Mouse (Mus musculus) spleen, postnatal 10 days (tissue): ENCODE measurements around the gene Hmx3.
A peak's percentile ranks its signal among the peaks of the same experiment; 100 is the strongest.

Experiments
- DNase-seq, 2 experiments: peaks; one replicate each; pipeline ENCODE4 v3.0.0; 2021 to 2022; ENCODE audit warnings: low spot score in 2 of 2

Gene Hmx3

DNA sequence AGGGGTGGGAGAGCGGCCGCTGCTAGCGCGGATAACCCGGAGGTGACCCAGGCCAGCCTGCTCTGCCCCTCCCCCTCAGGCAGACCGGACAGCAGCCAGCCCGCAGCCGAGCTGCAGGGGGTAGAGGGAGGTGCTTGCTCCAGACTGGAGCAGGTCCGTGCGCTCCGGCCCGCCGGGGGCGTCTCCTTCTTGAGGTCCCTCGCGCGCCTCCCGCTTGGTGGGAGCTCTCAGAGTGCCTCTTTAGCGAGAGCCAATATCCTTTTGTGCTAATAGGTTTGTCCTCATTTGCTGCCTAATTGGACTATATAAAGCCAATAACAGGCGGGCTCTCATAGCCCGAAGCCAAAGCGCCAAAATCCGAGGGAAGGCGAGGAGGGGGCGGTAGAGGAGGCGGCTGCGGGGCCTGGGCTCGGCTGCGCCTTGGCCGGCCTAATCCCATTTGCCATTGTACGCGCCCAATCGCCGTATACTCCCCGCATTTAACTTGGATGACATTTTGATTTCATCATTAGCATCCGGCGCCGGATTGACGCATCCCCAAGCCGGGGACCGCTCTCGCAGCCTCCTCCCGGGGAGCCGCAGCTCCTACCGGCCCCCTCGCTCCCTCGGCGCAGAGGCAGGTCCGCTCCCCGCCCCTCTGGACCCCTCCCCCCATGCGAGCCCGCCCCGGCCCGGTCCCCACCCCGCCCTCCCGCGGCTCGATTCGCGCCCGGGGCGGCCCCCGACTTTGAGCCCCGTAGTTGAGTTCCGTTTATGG is at the start of gene Hmx3:
Gene Hmx3, plus strand, starts transcription at position 753 of the 757 bp plus-strand sequence.
- peak in 1 of 2 experiments; percentile 24 for DNase-seq

DNA sequence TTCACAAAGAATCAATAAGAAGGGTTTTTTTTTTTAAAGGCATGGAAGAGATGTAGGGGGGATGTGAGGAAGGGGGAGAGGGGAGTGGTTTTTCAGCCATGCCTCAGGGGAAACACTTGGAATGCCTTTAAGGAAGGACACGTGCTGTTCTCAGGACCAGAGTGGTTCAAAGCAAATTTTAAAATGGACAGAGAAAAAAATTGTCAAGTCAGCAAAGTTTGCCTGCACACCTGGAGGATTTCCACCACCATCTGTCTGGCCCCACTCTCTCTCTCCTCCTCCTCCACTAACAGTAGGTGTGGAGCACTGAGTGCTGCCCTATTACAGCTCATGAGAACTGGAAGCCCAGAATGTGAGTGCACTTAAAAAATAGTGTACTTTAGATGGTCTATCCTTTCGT is 38.9 kb upstream of the Hmx3 start:
- DNase-seq: no peak

DNA sequence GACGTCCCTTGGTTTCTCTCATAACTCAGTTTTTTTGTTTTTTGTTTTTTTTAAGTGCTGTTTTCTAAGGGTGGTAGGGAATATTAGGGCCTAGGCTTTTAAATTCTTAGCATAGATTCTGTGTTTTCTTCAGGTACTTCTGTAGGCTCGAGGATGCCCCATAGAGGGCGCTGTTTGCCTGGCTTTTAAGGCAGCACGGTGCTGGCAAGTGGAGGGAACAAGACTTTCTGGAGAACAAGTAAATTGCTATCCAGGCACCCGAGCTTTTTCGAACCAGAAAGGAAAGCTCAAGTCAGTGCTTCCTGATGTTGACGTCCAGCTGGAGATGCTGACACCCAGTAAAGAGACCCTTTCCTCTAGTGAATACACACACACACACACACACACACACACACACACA is 2.7 kb upstream of the Hmx3 start:
- DNase-seq: peak in 1 of 2 experiments; percentile 84

DNA sequence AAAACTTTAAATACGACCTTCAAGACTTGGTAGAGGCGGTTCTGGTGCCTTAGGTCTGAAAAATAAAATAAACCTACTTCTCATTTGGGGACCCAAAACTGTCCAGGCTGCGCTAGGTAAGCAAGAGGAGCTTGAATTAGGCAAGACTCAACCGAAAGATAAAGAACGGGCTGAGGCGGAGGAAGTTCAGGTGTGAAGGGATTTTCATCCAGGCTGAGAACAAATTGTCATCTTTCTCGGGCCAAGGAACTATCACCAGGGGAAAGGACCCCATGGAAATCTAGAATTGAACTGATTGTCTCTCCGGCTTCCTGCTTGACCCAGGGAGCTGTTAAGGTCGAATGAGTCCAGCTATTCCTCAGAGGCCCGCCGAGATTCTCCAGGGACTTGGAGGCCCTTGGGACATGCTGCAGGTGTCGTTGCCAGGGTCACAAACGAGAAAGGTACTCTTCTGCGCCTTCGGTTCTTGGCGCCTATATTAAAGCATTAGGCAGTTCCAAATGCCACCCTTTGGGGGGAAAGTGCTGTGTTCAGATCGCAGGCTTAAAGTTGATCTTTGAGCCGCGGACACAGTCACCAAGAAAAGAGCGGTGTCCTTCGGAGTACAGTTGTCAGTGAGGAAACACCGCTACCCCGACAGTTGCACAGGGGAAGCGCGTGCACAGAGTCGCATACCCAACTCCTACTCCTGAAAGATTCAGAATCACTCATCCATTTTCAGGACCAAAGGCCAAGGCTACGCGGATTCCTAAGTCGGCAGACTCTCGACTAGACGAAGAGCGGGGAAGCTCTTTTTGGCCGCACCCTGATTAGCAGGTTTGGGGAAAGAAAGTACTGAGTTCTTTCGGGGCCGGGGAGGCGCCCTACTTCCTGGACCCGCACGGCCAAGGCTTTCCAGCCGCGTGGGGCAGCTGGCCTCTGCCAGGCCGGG is 1.2 kb upstream of the Hmx3 start:
- no peak for DNase-seq

DNA sequence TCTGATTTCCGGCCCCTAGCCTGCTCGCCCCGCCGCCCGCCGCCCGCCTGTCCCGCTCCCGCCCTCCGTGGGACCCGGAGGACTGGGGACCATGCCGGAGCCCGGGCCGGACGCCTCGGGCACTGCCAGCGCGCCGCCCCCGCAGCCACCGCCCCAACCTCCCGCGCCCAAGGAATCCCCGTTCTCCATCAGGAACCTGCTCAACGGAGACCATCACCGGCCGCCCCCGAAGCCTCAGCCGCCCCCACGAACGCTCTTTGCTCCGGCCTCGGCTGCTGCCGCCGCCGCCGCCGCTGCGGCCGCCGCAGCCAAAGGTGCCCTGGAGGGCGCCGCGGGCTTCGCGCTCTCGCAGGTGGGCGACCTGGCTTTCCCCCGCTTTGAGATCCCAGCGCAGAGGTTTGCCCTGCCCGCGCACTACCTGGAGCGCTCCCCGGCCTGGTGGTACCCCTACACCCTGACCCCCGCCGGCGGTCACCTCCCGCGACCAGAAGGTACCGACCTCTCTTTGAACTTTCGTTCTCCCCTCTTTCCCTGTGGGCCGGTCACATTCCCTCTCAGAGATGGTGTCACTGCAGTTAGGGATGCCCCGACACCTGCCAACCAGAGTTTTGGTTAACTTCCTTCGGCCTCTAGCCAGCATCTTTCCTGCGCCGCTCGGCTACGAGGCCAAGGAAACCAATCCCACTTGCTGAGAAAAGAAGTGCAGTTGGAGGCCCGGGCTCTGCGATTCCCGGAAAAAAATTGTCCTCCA is 380 bp downstream of the Hmx3 start:
- DNase-seq: peak in 1 of 2 experiments; percentile 23

DNA sequence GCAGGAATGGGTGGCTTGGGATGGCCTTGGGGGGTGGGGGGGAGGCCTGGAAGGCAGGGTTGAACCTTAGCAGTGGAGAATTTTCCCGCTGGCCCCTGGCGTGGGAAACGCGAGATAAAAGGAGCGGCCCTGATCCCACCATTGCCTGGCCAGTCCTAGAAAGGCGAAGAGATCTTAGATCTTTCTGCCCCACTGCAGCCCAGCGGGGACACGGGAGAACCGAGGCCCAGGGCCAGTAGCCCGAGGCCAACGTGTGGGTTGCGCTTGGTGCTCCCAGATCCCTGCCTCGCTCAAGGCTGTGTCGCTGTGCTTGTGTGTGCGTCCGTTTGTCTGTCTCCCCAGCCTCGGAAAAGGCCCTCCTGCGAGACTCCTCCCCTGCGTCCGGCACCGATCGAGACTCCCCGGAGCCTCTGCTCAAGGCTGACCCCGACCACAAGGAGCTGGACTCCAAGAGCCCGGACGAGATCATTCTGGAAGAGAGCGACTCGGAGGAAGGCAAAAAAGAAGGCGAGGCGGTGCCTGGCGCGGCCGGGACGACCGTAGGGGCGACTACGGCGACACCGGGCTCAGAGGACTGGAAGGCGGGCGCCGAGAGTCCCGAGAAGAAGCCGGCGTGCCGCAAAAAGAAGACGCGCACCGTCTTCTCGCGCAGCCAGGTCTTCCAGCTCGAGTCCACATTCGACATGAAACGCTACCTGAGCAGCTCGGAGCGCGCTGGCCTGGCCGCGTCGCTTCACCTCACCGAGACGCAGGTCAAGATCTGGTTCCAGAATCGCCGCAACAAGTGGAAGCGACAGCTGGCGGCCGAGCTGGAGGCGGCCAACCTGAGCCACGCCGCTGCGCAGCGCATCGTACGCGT is 1.2 kb downstream of the Hmx3 start:
- DNase-seq: no peak

DNA sequence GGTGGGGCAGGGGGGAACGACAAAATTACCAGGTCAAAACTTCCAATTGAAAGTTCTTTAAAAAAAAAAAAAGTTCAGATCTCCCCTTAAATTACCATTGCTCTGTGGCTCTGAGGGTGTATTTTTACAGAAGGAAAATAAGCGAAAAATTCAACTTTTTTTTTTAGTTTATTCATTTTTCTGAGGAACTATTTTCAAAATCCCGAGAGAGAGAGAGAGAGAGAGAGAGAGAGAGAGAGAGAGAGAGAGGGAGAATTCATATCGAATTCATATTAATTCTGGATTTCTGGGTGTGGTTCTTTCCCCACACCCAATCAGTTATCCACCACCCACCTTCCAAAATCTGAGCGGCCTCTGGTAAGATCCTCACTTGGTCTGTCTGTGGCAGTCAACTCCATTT is 2.2 kb downstream of the Hmx3 start:
- DNase-seq: no peak

DNA sequence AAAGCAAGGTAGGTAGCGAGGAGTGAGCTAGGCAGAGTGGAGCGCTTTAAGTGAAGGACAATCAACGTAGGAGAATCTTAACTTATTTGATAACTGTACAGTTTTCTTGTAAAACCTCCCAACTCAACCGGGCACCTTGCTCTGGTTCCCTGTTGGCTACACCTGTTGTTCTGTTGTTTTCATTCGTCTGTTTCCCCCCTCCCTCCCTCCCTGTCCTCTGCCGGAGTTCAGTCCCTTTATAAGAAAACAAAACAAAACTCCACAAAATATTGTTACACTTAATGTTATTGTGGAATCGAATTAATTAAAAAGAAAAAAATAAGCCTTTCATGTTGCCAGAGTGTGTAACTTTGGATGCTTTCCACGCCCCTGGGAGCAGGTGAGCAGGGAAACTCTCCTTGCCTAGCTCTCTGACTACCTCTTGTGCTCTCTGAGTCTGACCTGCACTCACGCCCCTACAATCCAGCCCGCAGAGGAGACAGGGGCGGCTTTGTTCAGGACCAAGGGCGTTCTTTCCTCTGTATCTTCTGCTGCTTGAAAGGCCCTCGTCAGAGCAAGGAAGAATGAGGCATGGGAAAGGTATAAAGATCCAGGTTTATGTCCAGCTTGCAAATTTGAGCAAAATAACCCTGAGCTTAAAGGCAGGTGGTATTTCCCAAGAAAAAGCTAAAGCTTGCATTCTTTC is 3.2 kb downstream of the Hmx3 start:
- DNase-seq: no peak

DNA sequence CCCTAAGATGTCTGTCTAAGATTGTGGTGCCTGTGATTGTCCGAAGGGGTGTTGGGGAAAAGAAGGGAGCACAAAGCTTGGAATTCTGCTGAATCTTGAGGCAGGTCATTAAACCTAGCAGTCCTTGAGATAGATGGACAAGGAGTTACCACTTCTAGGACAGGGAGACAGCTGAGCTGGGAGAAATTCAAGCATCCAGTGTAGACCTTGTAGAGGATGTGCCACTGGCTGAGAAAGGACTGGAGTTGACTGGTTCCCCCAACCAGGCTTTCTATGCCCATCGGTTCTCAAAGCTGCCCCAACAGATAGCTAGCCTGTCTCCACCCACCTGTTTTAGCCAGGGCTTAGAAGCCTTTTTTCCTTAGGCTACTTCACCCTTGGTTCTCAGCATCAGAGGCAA is 3.8 kb downstream of the Hmx3 start:
- DNase-seq: no peak

DNA sequence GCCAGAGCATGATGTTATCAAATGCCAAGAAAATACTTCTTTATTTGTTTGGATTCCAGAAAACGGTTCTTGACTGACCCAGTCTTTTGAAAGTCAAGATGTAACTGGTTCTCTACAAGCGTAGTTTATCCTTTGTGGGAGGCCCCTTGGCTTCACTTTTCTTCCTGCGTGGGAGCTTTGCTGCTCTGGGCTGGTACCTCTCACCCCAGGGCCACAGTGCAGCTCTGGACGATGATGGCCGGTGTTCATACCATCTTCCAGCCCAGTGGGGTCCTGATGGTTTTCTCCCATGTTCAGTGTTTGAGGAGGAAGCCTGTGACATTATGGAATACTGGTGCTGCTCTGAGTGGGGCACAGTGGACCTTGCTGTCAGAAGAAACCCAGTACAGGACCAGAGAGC is 4.8 kb downstream of the Hmx3 start:
- no peak for DNase-seq

DNA sequence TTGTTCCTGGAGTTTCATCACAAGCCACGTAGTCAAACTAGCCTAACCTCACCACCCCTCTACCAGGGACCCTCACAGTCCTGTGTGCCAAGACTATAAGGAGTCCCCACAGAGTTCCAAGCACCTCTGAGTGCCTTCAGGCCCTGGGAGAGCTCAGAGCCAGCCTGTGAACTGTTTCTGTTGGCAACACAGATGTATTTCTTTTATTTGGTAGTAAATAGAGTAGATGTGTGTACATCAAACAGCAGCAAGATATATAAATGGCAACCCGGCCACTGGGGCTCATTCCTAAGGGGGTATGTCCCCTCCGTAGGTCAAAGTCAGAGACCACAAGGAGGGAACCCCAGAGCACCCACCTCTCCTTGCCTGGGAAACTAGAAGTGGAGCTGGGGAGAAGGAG is 5.8 kb downstream of the Hmx3 start, which contains the start of gene Hmx2:
Gene Hmx2, plus strand, starts transcription at position 301 of the 400 bp plus-strand sequence.
- no peak for DNase-seq

DNA sequence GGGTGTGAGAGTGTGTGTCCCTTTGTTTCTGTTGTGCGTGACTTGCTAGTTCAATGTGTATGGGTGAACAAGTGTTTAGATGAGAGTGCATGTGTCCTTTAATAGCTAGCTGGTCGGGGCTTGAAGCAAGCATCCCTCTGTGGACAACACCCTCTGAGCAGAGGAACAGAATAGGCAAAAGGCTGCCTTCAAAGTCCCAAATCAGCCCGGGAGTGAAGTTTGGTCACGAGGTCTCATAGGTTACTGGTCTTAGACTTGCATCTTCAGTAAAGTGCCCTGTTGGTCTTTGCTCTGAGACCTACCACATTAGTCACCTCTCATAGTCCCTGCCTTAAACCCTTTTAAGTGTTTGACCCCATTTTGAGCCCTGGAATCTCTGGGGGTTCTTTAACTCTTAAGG is 8.8 kb downstream of the Hmx3 start:
- no peak for DNase-seq

DNA sequence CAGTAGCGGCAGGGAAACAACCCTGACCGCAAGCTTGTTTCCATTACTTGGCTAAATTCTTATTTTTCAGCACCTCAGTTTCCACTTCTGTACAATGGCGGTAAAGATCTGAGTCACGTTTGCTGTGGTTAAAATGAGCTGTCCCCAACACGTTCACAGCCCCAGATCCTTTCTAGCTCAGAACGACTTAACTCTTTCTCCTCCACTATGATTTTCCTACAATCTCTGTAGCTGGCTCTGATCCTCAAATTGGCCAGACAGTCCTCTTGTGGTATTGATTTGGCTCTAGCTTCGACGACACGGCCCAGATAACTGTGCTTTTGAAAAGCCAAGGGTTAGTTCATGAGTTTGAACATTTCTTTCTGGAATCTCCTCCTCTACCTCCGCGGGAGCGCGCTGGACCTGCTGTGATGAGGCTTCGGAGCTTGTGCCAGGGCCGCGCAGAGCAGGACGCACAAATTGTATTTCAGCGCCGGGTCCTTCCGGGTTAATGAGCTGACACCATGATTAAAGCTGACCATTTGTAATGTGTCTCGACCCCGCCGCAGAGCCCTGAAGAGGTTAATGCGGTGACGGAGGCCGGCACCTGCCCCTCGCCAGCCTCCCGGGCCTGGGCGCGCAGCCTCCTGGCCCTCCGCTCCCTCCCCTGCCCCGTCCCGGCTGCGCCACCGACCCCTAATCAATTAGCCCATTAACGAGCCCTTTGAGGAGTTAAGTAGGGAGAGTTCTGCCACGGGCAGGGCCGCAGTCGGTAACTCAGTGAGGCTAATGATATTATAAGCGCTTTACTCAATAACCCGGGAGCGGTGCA is 9.5 kb downstream of the Hmx3 start:
- no peak for DNase-seq

DNA sequence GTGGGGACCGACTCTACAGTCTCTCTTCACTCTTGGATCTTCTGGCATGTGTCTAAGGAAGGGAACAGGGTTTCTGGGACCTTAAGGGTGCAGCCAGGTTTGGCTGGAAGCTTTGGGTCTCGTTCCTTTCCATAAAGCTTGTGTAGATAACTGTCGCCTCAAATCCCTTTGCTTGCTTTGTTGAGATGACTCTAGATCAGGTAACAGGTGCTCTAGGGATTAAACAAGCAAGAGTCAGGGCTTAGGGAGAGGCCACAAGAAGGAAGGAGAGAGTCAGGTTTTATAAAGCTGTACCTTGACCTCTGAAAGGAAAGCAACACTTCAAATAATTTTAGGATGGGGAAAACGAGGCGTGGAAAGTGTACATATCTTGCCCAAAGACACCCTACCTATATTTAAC is 10.1 kb downstream of the Hmx3 start:
- DNase-seq: no peak

DNA sequence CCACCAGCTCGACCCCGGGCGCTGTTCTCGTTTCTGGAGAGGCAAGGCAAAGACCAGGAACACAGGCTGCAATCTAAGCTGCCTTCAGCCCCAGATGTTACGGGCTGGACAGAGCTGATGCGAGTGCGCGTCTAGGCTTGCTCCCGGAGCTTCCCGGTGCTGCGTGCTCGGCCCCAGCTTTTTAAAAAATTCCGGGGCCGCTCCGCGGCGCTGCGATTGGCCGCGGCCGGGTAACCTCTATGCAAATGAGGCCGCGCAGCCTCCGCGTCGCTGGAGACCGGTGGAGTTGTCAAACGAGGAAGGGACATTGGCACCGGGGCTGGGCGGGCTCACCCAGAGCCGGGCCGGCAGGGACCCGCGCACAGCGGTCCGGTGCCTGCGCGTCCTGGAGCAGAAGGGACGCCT is 11.1 kb downstream of the Hmx3 start:
- peak in 1 of 2 experiments; percentile 48 for DNase-seq

DNA sequence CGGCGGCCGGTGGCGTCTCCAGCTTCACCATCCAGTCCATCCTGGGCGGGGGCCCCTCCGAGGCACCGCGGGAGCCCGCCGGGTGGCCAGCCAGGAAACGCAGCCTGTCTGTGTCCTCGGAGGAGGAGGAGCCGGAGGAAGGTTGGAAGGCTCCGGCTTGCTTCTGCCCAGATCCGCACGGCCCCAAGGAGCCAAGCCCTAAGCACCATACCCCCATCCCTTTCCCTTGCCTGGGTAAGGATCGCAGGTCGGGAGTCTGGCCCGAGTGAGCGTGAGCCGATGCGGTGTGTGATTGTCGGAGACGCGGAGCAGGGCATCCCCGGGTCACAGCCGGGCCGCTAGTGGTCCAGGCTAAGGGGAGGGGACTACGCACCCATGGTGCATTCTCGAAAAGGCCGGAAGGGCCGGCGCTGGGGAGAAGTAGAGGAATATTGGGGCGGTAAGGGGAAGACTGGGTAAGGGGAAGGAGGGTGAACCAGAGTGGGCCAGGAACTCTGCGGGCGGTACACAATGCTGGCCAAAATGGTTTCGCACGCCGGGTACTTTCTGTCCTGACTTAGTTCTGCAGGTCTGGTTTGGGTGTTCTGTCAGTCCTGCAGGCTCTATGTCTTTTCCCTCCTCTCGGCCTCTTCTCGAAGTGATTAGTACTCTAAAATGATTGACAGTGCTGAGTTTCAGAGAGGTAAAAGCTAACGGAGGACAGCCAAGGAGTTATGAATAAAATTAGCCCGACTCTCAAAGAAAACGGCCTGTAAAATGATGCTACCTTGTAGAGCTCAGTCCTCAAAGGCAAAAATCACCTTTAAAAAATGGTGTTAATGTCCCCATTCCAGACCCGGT is 11.9 kb downstream of the Hmx3 start:
- DNase-seq: peak in 1 of 2 experiments; percentile 22

DNA sequence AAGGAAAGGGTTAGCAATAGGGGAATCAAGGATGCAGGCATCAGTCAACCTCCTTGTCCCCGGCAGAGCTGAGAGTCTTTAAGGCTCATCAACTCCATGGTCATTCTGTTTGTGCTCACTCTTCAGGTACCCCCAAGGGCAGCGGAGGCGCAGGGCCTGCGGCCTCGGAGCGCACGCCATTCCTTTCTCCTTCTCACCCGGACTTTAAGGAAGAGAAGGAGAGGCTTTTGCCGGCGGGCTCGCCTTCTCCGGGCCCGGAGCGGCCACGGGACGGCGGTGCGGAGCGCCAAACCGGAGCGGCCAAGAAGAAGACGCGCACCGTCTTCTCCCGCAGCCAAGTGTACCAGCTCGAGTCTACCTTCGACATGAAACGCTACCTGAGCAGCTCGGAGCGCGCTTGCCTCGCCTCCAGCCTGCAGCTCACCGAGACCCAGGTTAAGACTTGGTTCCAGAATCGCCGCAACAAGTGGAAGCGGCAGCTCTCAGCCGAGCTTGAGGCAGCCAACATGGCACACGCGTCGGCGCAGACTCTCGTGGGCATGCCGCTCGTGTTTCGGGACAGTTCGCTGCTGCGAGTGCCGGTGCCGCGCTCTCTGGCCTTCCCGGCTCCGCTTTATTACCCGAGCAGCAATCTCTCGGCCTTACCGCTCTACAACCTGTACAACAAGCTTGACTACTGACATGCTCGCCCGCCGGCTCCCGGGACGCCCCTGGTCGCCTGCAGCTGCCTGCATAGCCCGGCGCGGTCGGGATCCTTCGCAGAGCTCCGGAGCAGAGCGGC is 12.8 kb downstream of the Hmx3 start:
- DNase-seq: peak in 1 of 2 experiments; percentile 33

DNA sequence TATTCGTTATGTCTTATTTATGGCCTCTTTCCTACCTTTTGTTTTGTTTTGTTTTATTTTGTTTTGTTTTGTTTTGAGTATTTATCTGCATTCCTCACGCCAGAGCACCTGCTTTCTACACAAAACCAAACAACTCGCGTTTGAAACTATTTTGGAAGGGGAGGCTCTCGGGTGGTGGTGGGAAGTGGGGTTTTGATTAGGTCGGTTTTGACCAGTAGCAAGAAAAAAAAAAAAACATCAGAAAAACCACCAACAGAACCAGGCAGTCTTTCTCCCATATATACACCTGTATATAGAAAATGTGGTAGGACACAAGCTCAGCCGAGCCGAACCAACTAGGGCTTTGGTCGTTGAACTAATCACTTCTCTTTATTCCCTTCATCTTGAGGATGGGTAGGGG is 13.4 kb downstream of the Hmx3 start:
- no peak for DNase-seq
